Mouse (Mus musculus): ENCODE measurements around the gene Ascl1. TPM values are rescaled to one million over a fixed set of nuclear protein-coding genes. Genes with fewer than 3 reads are reported as not detected.

Ascl1 gene
- 0.16 TPM for polyA plus RNA-seq (2014; fragmentation: Illumina TruSeq; extraction: RNeasy Lipid Tissue Mini Kit (QIAGEN cat#74804); ENCODE audit: low read depth, low replicate concordance)

DNA sequence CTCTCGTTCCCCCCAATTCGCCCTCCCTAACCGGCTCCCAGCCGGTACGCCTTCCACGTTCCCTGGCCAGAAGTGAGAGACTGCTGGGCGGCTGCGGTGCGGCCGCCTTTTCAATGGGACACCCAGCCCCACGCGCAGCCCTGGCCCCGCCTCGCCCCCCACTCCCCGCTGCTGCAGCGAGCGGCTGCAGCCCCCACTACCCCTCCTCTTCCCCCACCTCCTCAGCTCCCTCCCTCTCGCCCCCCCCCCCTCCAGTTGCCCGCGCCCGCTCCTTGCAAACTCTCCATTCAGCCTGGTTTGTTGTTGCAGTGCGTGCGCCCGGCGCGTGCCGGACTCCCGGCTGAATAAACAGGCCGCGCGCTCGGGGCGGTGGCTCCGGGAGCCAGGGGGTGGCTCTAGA, at the start of gene Ascl1:
Gene Ascl1, minus strand, starts transcription at position 85 of the 400 bp plus-strand sequence.

DNA sequence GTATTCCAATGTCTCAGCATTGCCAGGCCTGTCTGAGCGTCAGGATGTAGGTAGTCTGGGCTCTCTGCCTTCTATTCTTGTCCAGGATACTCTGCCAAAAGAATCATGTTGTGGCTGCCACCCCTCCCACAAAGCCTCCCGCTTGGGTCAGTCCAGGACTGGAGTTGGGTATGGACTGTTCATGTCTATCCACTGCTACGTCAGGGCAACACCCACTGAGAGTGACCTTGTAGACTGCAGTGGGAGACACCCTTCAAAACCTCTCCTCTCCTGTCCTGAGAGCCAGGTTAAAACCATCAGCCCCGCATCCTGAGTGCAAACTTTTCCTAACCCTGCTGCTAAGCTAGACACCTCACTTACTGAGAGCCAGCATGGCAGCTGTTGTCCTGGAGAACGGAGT, 28.2 kb upstream of the Ascl1 start, which contains the start of gene Pah:
Gene Pah, plus strand, starts transcription at position 150 of the 400 bp plus-strand sequence.

Other genes with a start within 250 kb of the Ascl1 start
- gene Pah, start 28.1 kb upstream of the Ascl1 start, polyA plus RNA-seq (2014; fragmentation: Illumina TruSeq; extraction: RNeasy Lipid Tissue Mini Kit (QIAGEN cat#74804); ENCODE audit: low read depth, low replicate concordance) = 0.30 TPM

Measured in adipose tissue, adult 10 weeks (tissue).